Mouse (Mus musculus) liver, embryonic 16.5 days (tissue): ENCODE measurements around the gene Pdzph1. TPM values are rescaled to one million over a fixed set of nuclear protein-coding genes. Genes with fewer than 3 reads are reported as not detected.

Source experiments
- ATAC-seq: fragments of 200-750 bp; cut with Nextera tagmentation; 2 replicates; pipeline ENCODE4 v1.8.0; 2017; ENCODE audit warnings: low read depth, mild to moderate bottlenecking, moderate number of reproducible peaks, moderate library complexity
- H3K27ac ChIP-seq: fragments of 300-500 bp; sonication (generic); 2 replicates; pipeline ENCODE4 v1.5.1; 2014; ENCODE audit warnings: mild to moderate bottlenecking, low read length
- H3K27me3 ChIP-seq: fragments of 300-500 bp; sonication (generic); 2 replicates; pipeline ENCODE4 v1.6.1; 2014; ENCODE audit warnings: low read depth, low read length, mixed read lengths; ENCODE audit not compliant: control insufficient read depth, insufficient read depth
- H3K36me3 ChIP-seq: fragments of 300-500 bp; sonication (generic); 2 replicates; pipeline ENCODE4 v1.6.1; 2014; ENCODE audit warnings: mild to moderate bottlenecking; ENCODE audit not compliant: control insufficient read depth, insufficient read depth
- H3K4me1 ChIP-seq: fragments of 300-500 bp; sonication (generic); 2 replicates; pipeline ENCODE4 v1.6.1; 2014; ENCODE audit warnings: low read depth, low read length, mixed read lengths; ENCODE audit not compliant: control insufficient read depth
- H3K4me2 ChIP-seq: fragments of 300-500 bp; sonication (generic); 2 replicates; pipeline ENCODE4 v1.6.1; 2014; ENCODE audit warnings: low read depth, low read length, mixed read lengths
- H3K4me3 ChIP-seq: fragments of 300-500 bp; sonication (generic); 2 replicates; pipeline ENCODE4 v1.5.1; 2014; ENCODE audit warnings: low read depth, mild to moderate bottlenecking, low read length
- H3K9ac ChIP-seq: fragments of 300-500 bp; sonication (generic); 2 replicates; pipeline ENCODE4 v1.6.1; 2014; ENCODE audit warnings: low read depth, low read length
- H3K9me3 ChIP-seq: fragments of 300-500 bp; sonication (generic); replicated peaks from 2 replicates; pipeline ENCODE4 v1.6.1; 2016; ENCODE audit warnings: low read length; ENCODE audit not compliant: control insufficient read depth
- WGBS: fragments of 180-500 bp; shearing (Covaris S2); extraction: QIAGEN DNeasy Blood & Tissue Kit; methylation state at CpG from one replicate; pipeline ENCODE4 v1.1.7; 2014; ENCODE audit not compliant: insufficient replicate concordance; 5-methylcytosine and 5-hydroxymethylcytosine counted together
- polyA plus RNA-seq: library from polyadenylated mRNA; unstranded; fragments of >200 nt; fragmentation: Nextera tagmentation; extraction: Ambion mirVana; gene quantifications from 2 replicates; pipeline ENCODE4 v1.2.1, GENCODE M21; 2015

Pdzph1 gene
- polyA plus RNA-seq, 1 experiment from 2014 or later = 0.17 TPM

GRCm38 (mm10) chr17:59011546-59012307, 20.6 kb upstream of the Pdzph1 start:
- Histone ChIP-seq H3K4me2 (peak overlapping the region; percentile 80), H3K4me1 (peaks cover 5% of the 10 kb centered on the region), H3K27me3 (no peaks in the 10 kb centered on the region), H3K27ac (no peak overlapping the region; the same call in 1 of the 2 replicates), H3K36me3 (no peaks in the 10 kb centered on the region), H3K9ac (no peak overlapping the region), H3K4me3 (no peak overlapping the region), H3K9me3 (no peaks in the 10 kb centered on the region)
- 53% methylated on average over 13 of the region's 13 CpGs for WGBS
- peak; percentile 25; the same call in 1 of the 2 replicates for ATAC-seq

- ATAC-seq = no peak
- Histone ChIP-seq H3K27me3 (no peaks in the 10 kb centered on the region), H3K36me3 (no peaks in the 10 kb centered on the region), H3K9ac (no peak overlapping the region), H3K4me2 (no peak overlapping the region), H3K4me1 (no peaks in the 10 kb centered on the region), H3K4me3 (no peak overlapping the region), H3K27ac (no peak overlapping the region), H3K9me3 (no peaks in the 10 kb centered on the region)
- 47% methylated on average over 5 of the region's 5 CpGs for WGBS
Observed at GRCm38 (mm10) chr17:58973237-58973636, 17.9 kb downstream of the Pdzph1 start.

- no peak for ATAC-seq
- WGBS = 14% methylated on average over 3 of the region's 3 CpGs
- H3K4me2 ChIP-seq = no peak overlapping the region
- no peaks in the 10 kb centered on the region for H3K27me3 ChIP-seq
- H3K9me3 ChIP-seq = no peaks in the 10 kb centered on the region
- H3K27ac ChIP-seq = no peak overlapping the region
- no peaks in the 10 kb centered on the region for H3K36me3 ChIP-seq
- H3K9ac ChIP-seq = no peak overlapping the region
- no peaks in the 10 kb centered on the region for H3K4me1 ChIP-seq
- no peak overlapping the region for H3K4me3 ChIP-seq
Observed at GRCm38 (mm10) chr17:58959905-58960304, 31.3 kb downstream of the Pdzph1 start.

DNA sequence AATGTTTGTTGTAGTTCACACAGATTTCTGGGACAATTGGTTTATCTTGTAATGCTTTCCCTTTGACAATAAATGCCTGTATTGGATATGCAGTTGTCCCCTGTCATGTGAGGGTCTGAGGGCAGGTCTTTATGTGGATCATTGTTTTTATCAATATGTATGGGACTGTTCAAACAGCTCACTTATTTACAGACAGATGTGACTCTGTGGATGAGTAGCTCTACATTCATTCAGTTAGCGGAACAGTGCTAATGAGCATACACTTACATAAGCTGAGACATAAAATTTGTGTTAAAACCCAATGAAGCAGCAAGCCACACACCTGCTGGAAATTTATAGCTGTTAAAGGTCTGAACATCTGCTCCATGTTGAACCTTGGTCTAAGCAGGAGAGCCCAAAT, 34.1 kb downstream of the Pdzph1 start:
- H3K4me2 ChIP-seq = no peak overlapping the region
- H3K27me3 ChIP-seq = no peaks in the 10 kb centered on the region
- WGBS = 83% methylated on average over 1 of the region's 1 CpGs
- H3K4me1 ChIP-seq = no peaks in the 10 kb centered on the region
- no peaks in the 10 kb centered on the region for H3K9me3 ChIP-seq
- H3K36me3 ChIP-seq = no peaks in the 10 kb centered on the region
- H3K4me3 ChIP-seq = no peak overlapping the region
- no peak for ATAC-seq
- no peak overlapping the region for H3K9ac ChIP-seq
- H3K27ac ChIP-seq = no peak overlapping the region

- H3K4me3 ChIP-seq = no peak overlapping the region
- no peaks in the 10 kb centered on the region for H3K9me3 ChIP-seq
Observed at GRCm38 (mm10) chr17:58943015-58943822, 48.0 kb downstream of the Pdzph1 start.

DNA sequence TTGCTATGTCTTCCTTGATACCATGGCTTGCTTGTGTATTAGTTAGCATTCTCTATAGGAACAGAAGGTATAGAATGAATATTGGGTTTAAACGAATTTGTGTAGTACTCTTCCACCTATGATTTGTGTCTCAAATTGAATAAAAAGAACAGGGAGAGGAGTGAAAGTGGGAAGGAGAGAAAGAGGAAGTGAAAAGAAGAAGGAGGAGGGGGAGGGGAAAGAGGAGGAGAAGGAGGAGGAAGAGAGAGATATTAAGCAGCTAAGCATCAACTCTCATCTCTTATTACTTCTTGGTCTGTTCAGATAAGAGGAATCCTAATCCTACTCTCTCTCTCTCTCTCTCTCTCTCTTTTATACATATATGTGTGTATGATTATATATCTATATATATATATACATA, 52.6 kb downstream of the Pdzph1 start:
- 43% methylated on average over 1 of the region's 1 CpGs for WGBS
- H3K4me1 ChIP-seq = no peaks in the 10 kb centered on the region; the same call in 1 of the 2 replicates
- H3K9me3 ChIP-seq = no peaks in the 10 kb centered on the region
- ATAC-seq = no peak
- no peak overlapping the region for H3K4me2 ChIP-seq
- H3K27ac ChIP-seq = no peak overlapping the region
- no peaks in the 10 kb centered on the region for H3K27me3 ChIP-seq
- H3K9ac ChIP-seq = no peak overlapping the region
- H3K36me3 ChIP-seq = no peaks in the 10 kb centered on the region
- no peak overlapping the region for H3K4me3 ChIP-seq

More at GRCm38 (mm10) chr17:58943015-58943822, 48.0 kb downstream of the Pdzph1 start:
- no peak overlapping the region for H3K4me2 ChIP-seq
- H3K27me3 ChIP-seq = no peaks in the 10 kb centered on the region
- no peaks in the 10 kb centered on the region for H3K4me1 ChIP-seq
- ATAC-seq = no peak
- H3K36me3 ChIP-seq = no peaks in the 10 kb centered on the region
- 66% methylated on average over 10 of the region's 10 CpGs for WGBS
- H3K9ac ChIP-seq = no peak overlapping the region
- H3K27ac ChIP-seq = no peak overlapping the region

GRCm38 (mm10) chr17:58937533-58937932, 53.6 kb downstream of the Pdzph1 start:
- Histone ChIP-seq H3K4me2 (no peak overlapping the region), H3K27me3 (no peaks in the 10 kb centered on the region), H3K9me3 (no peaks in the 10 kb centered on the region), H3K4me1 (no peaks in the 10 kb centered on the region; the same call in 1 of the 2 replicates), H3K4me3 (no peak overlapping the region), H3K9ac (no peak overlapping the region), H3K36me3 (no peaks in the 10 kb centered on the region), H3K27ac (no peak overlapping the region)
- 22% methylated on average over 4 of the region's 4 CpGs for WGBS
- ATAC-seq = no peak

DNA sequence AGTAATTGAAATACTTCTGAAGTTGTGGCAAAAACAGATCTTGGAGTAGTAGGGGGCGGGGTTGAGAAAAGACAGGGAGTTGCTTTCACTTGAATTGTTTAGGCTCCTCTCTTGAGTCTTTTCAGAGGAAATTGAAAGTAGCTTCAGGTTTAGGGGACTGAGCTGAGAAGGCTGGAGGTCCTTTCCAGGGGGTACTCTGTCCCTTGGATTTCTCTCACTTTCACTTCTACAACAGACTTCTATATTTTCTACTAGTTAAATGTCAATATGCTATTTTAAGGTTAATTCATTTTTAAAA, 58.2 kb downstream of the Pdzph1 start:
- H3K9me3 ChIP-seq = no peaks in the 10 kb centered on the region
- H3K4me1 ChIP-seq = no peaks in the 10 kb centered on the region; the same call in 1 of the 2 replicates
- 36% methylated on average over 1 of the region's 1 CpGs for WGBS
- no peak overlapping the region for H3K27ac ChIP-seq
- no peak overlapping the region for H3K9ac ChIP-seq
- H3K4me3 ChIP-seq = no peak overlapping the region
- no peak overlapping the region for H3K4me2 ChIP-seq
- no peaks in the 10 kb centered on the region for H3K27me3 ChIP-seq
- H3K36me3 ChIP-seq = no peaks in the 10 kb centered on the region
- no peak for ATAC-seq
